Mouse (Mus musculus) neural tube, embryonic 10.5 days (tissue): Measurements from ENCODE around the gene Utp14b.

Experiments used
- DNase-seq: peaks from one replicate; pipeline ENCODE4 v3.0.0-alpha.2; 2017; ENCODE audit warnings: low spot score; ENCODE audit errors: extremely low spot score

Utp14b gene

DNA sequence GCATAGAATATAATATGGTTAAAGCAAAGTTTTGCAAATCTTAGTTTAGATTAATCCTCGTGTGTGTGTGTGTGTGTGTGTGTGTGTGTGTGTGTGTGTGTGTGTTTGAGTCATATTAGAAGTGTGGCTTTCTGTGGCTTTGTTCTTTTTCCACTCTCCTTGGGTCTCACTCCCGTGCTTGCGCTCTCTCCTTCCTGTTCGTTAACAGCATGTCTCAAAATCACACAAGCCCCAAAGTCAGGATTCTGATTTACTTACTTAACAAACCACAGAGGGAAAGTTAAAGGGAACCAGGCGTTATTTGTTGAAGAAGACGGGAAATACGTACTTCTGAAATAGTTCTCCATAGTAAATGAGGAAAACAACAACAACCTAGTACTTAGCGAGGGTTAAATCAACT, 26.3 kb downstream of the Utp14b start:
- no peak for DNase-seq

DNA sequence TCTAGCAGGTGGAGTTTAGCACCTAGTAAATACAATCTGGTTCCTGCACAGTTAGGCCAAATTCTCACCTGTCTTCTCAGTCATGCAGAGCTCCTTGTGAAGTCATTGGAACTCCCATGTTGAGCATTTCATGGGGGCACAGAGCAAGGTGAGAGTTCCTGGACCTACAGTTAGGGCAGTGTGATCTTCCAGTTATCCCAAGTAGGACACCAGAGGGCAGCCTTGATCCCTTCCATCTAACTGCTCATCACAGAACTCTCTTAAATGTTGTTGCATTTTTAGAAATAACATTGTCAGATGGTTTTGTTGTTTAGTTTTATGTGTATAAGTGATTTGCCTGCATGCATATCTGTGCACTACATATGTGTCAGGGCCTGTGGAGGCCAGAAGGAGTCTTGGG, 29.0 kb downstream of the Utp14b start:
- DNase-seq = no peak

DNA sequence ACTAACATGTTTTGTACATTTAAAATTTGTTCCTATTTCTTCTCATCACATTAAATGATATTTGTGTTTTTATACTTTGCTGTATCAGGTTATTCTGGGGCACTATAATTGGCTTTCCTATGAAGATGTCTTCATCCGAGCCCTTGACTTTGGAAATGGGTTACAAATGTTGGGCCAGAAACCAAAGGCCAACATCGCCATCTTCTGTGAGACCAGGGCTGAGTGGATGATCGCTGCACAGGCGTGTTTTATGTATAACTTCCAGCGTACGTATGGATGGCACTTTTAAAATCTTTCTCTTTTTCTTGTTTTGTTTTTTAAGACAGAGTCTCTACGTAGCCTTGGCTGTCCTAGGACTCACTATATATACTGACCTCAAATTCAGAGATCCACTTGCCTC, 30.3 kb downstream of the Utp14b start:
- no peak for DNase-seq

GRCm38 (mm10) chr1:78694503-78695258, 36.8 kb downstream of the Utp14b start:
- DNase-seq = no peak

- no peak for DNase-seq
Observed at GRCm38 (mm10) chr1:78696305-78696704, 38.5 kb downstream of the Utp14b start.

GRCm38 (mm10) chr1:78696903-78697302, 39.1 kb downstream of the Utp14b start:
- DNase-seq = no peak

GRCm38 (mm10) chr1:78698138-78698537, 40.3 kb downstream of the Utp14b start:
- DNase-seq = no peak

DNA sequence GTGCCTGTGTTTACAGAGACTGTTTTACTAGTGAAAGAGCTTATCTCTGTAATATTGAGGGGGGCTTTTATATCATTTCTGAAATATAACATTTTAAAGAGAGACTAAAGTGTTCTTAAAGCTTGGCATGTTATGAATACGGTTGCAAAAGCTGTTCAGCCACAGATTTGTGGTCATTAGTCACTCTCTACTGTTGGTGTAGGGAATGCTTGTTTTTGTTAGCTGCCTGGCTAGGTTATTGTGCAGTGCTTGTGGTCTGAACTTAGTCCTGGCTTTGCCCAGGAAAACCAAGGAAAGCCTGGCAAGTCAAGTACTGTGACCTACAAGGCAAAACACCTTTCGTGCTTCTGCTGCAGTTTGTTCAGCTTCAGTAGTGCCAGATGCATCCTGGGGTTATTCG, 43.9 kb downstream of the Utp14b start:
- no peak for DNase-seq

DNA sequence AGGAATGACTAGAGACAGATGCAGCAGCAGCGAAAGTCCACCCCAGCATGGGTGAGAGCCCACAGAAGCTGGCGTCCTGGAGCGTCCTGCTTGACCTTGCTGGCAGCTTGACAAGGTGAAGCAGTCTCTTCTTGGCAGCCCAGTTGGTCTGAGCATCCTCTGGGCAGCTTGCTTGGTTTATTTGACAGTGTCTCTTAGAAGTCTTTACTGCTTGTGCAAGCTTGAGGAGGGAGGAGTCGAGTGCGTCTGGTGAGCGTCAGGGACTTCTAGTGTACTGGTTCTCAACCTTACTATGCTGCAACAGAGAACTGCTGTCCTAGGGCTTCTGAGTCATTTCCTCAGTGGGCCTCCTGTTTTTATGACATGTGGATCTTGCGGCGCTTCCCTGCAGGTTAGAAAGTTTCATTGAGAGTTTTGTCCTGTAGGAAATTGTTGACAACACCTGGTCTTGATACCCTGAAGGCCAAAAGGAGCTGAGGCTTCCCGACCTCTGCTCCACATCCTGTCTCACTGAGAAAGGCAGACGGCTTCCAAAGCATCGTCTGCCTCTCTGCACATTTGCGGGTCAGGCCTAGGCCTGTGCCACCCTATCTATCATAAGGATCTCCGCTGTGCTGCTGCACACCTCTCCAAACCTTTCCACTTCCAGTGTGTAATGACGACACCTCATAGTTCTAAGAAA, 44.6 kb downstream of the Utp14b start:
- no peak for DNase-seq

DNA sequence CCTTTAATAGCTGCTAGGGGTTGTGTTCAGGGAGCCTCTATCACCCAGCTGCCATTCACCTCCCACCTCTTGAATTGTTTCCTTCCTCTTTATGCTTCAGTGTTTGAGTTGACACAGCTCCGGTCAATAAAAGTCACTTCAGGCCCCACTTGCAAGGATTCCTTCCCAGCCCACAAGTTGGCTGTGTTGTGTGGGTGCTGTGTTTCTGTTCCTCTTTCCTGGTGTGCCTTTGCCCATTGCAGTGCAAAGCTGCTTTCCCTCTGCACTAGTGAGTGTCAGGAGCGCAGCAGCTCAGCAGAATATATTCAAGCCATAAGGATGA, 45.1 kb downstream of the Utp14b start:
- no peak for DNase-seq

GRCm38 (mm10) chr1:78706338-78706737, 48.5 kb downstream of the Utp14b start:
- DNase-seq = no peak

DNA sequence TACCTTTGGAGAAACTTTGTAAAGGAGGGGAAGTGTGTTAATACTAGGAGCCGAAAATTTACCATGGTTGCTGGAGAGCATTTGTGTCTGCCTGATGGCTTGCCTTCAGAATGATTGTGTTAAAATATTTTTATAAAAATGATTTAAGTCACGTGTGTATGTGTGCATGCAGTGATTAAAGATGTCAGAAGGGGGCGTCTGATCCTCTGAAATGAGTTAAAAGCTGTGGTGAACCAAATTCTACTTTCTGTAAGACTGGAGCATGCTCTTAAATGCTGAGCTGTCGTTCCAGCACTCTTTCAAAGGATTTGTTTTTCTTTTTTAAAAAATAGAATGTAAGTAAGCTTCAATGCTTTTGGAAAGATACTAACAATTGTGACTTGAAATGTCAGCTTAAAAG, 49.4 kb downstream of the Utp14b start:
- no peak for DNase-seq

GRCm38 (mm10) chr1:78710026-78710425, 52.2 kb downstream of the Utp14b start:
- DNase-seq = no peak

- DNase-seq = no peak
Observed at GRCm38 (mm10) chr1:78710613-78711329, 52.9 kb downstream of the Utp14b start.
